Mouse (Mus musculus): Measurements from ENCODE around the gene Madcam1.

Madcam1 gene

DNA sequence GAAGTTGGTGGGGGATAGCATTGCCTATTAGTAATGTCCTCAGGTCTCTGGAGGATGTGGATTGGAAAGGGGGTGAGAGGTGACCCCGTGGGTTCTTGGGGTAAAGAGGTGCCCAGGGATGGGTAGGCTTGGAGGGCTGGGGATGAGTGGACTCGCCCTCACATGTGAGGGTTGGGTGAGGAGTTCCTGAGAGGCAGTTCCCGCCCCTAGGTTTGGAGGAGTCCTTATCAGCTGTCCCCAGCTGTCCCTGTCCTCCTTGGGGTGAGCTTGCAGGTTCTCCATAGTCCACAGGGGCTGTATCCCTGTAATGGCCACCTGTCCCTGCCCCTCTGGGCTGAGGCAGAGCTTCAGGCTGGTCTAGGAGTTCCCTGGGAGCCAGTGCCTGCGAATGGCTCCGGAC is 41.6 kb downstream of the Madcam1 start:
- Histone ChIP-seq H3K27me3 (ENCODE audit: insufficient read depth, low read length) (no peaks in the 10 kb centered on the region), H3K36me3 (ENCODE audit: insufficient read depth, low read length) (peaks cover 59% of the 10 kb centered on the region), H3K9me3 (ENCODE audit: low read length) (no peaks in the 10 kb centered on the region), H3K4me3 (replicated peaks; ENCODE audit: low read length) (peak overlapping the region; percentile 96), H3K4me1 (replicated peaks; ENCODE audit: low read depth, low read length) (peaks cover 74% of the 10 kb centered on the region)
- no peak for TF ChIP-seq NANOG (IDR thresholded peaks at IDR 0.05; ENCODE audit: borderline replicate concordance, low read length)
- no peak for TF ChIP-seq POU5F1 (IDR thresholded peaks at IDR 0.05; ENCODE audit: borderline replicate concordance, low read length)
- no peak for TF ChIP-seq CTCF (conservative IDR thresholded peaks at IDR 0.05; ENCODE audit: low read length)

- H3K9me3 ChIP-seq (ENCODE audit: low read length), result no peaks in the 10 kb centered on the region
- H3K4me1 ChIP-seq (replicated peaks; ENCODE audit: low read depth, low read length), result peaks cover 74% of the 10 kb centered on the region
- H3K27me3 ChIP-seq (ENCODE audit: insufficient read depth, low read length), result no peaks in the 10 kb centered on the region
- peak overlapping the region; percentile 96 for H3K4me3 ChIP-seq (replicated peaks; ENCODE audit: low read length)
- H3K36me3 ChIP-seq (ENCODE audit: insufficient read depth, low read length), result peaks cover 65% of the 10 kb centered on the region
- TF ChIP-seq POU5F1 (IDR thresholded peaks at IDR 0.05; ENCODE audit: borderline replicate concordance, low read length) (no peak), CTCF (conservative IDR thresholded peaks at IDR 0.05; ENCODE audit: low read length) (no peak), NANOG (IDR thresholded peaks at IDR 0.05; ENCODE audit: borderline replicate concordance, low read length) (no peak)
Measured at GRCm38 (mm10) chr10:79706406-79707094, 42.2 kb downstream of the Madcam1 start.

GRCm38 (mm10) chr10:79707162-79707561 is 42.8 kb downstream of the Madcam1 start:
- H3K36me3 ChIP-seq (ENCODE audit: insufficient read depth, low read length), result peaks cover 71% of the 10 kb centered on the region
- H3K27me3 ChIP-seq (ENCODE audit: insufficient read depth, low read length), result no peaks in the 10 kb centered on the region
- TF ChIP-seq POU5F1 (IDR thresholded peaks at IDR 0.05; ENCODE audit: borderline replicate concordance, low read length) (no peak), CTCF (conservative IDR thresholded peaks at IDR 0.05; ENCODE audit: low read length) (no peak), NANOG (IDR thresholded peaks at IDR 0.05; ENCODE audit: borderline replicate concordance, low read length) (no peak)
- H3K9me3 ChIP-seq (ENCODE audit: low read length), result no peaks in the 10 kb centered on the region
- H3K4me3 ChIP-seq (replicated peaks; ENCODE audit: low read length), result peak overlapping the region; percentile 96
- H3K4me1 ChIP-seq (replicated peaks; ENCODE audit: low read depth, low read length), result peaks cover 77% of the 10 kb centered on the region

DNA sequence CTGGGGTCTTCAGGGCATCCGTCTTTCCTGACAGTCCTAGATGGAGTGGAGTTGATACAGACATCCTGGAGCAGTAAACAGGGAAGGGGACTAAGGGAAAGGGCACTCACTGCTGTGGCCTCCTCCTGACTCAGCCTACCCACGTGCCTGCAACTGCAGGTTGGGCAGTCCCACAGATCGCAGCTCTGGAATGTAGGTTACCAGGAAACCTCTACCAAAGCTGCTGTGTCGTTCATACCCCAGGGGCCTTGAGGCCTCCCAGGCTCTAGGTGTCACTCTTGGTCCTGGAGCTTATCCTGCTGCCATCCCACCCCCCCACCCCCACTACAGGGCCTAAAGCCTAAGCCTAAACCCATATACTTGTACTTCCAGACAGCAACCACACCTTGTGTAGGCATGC is 43.4 kb downstream of the Madcam1 start:
- no peak for TF ChIP-seq CTCF (conservative IDR thresholded peaks at IDR 0.05; ENCODE audit: low read length)
- no peak for TF ChIP-seq POU5F1 (IDR thresholded peaks at IDR 0.05; ENCODE audit: borderline replicate concordance, low read length)
- TF ChIP-seq NANOG (IDR thresholded peaks at IDR 0.05; ENCODE audit: borderline replicate concordance, low read length), result no peak
- H3K4me1 ChIP-seq (replicated peaks; ENCODE audit: low read depth, low read length), result peaks cover 81% of the 10 kb centered on the region
- peaks cover 74% of the 10 kb centered on the region for H3K36me3 ChIP-seq (ENCODE audit: insufficient read depth, low read length)
- H3K27me3 ChIP-seq (ENCODE audit: insufficient read depth, low read length), result no peaks in the 10 kb centered on the region
- no peaks in the 10 kb centered on the region for H3K9me3 ChIP-seq (ENCODE audit: low read length)
- peak overlapping the region; percentile 96 for H3K4me3 ChIP-seq (replicated peaks; ENCODE audit: low read length)

- H3K27me3 ChIP-seq (ENCODE audit: insufficient read depth, low read length), result no peaks in the 10 kb centered on the region
Measured at GRCm38 (mm10) chr10:79708668-79709067, 44.3 kb downstream of the Madcam1 start.

GRCm38 (mm10) chr10:79709307-79709706 is 44.9 kb downstream of the Madcam1 start:
- no peak for TF ChIP-seq POU5F1 (IDR thresholded peaks at IDR 0.05; ENCODE audit: borderline replicate concordance, low read length)
- TF ChIP-seq CTCF (conservative IDR thresholded peaks at IDR 0.05; ENCODE audit: low read length), result no peak
- TF ChIP-seq NANOG (IDR thresholded peaks at IDR 0.05; ENCODE audit: borderline replicate concordance, low read length), result no peak
- Histone ChIP-seq H3K36me3 (ENCODE audit: insufficient read depth, low read length) (peaks cover 76% of the 10 kb centered on the region), H3K4me3 (replicated peaks; ENCODE audit: low read length) (peak overlapping the region; percentile 63), H3K4me1 (replicated peaks; ENCODE audit: low read depth, low read length) (peaks cover 83% of the 10 kb centered on the region), H3K9me3 (ENCODE audit: low read length) (no peaks in the 10 kb centered on the region), H3K27me3 (ENCODE audit: insufficient read depth, low read length) (no peaks in the 10 kb centered on the region)

More at GRCm38 (mm10) chr10:79708668-79709067, 44.3 kb downstream of the Madcam1 start:
- no peaks in the 10 kb centered on the region for H3K9me3 ChIP-seq (ENCODE audit: low read length)
- H3K4me3 ChIP-seq (replicated peaks; ENCODE audit: low read length), result peak overlapping the region; percentile 63
- H3K4me1 ChIP-seq (replicated peaks; ENCODE audit: low read depth, low read length), result peaks cover 85% of the 10 kb centered on the region
- H3K36me3 ChIP-seq (ENCODE audit: insufficient read depth, low read length), result peaks cover 76% of the 10 kb centered on the region
- no peak for TF ChIP-seq NANOG (IDR thresholded peaks at IDR 0.05; ENCODE audit: borderline replicate concordance, low read length)
- no peak for TF ChIP-seq CTCF (conservative IDR thresholded peaks at IDR 0.05; ENCODE audit: low read length)
- no peak for TF ChIP-seq POU5F1 (IDR thresholded peaks at IDR 0.05; ENCODE audit: borderline replicate concordance, low read length)

DNA sequence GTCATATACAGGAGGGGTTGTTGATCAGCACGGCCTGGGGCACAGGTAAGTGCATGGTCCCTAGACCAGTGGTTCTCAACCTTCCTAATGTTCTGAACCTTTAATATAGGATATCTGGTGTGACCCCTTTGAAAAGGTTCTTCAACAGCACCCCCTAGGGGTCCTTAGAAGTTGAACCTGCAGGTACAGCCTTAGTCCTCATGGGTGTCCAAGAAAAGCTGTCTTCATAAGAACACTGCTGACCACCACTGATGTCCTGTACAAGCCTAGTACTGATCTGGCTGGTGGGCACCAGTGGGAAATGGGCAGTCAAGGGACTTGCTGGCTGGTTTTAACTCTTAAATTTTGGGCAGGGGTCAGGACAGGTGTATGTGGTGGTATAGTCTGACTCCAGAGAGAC is 47.7 kb downstream of the Madcam1 start:
- Histone ChIP-seq H3K27me3 (ENCODE audit: insufficient read depth, low read length) (peaks cover 21% of the 10 kb centered on the region), H3K36me3 (ENCODE audit: insufficient read depth, low read length) (peaks cover 55% of the 10 kb centered on the region), H3K4me1 (replicated peaks; ENCODE audit: low read depth, low read length) (peaks cover 68% of the 10 kb centered on the region), H3K9me3 (ENCODE audit: low read length) (no peaks in the 10 kb centered on the region), H3K4me3 (replicated peaks; ENCODE audit: low read length) (no peak overlapping the region)
- TF ChIP-seq NANOG (IDR thresholded peaks at IDR 0.05; ENCODE audit: borderline replicate concordance, low read length) (no peak), CTCF (conservative IDR thresholded peaks at IDR 0.05; ENCODE audit: low read length) (peak; percentile 40), POU5F1 (IDR thresholded peaks at IDR 0.05; ENCODE audit: borderline replicate concordance, low read length) (no peak)

DNA sequence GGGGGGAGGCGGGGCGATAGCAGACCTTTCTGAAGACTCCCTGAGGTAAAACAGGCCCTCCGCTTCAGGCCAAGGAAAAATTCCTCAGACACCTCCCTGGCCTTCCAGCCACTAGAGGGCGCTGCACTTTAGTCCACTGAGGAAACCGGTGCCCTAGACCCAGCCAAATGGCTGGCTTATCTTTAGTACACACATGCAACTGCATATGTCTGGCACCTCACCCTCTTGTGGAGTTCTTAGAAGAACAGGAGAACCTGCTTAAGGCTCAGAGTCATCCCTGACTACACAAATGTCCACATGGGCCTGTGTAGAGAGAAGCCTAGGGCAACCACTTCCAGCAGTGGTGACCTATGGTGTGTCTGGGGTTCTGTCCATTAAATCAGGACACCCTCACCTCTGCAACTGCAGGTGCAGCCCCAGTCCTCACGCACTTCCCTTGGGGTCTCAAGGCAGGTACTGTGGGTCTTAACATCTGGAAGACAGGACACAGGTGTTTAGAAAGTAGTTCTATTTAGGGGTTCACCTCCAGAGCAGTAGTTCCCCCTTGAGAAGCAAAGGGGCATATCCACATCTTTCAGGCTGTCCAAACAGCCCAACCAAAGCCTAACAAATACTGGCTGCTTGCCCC is 48.3 kb downstream of the Madcam1 start:
- Histone ChIP-seq H3K36me3 (ENCODE audit: insufficient read depth, low read length) (peaks cover 49% of the 10 kb centered on the region), H3K4me1 (replicated peaks; ENCODE audit: low read depth, low read length) (peaks cover 68% of the 10 kb centered on the region), H3K27me3 (ENCODE audit: insufficient read depth, low read length) (peaks cover 27% of the 10 kb centered on the region), H3K4me3 (replicated peaks; ENCODE audit: low read length) (no peak overlapping the region), H3K9me3 (ENCODE audit: low read length) (no peaks in the 10 kb centered on the region)
- TF ChIP-seq POU5F1 (IDR thresholded peaks at IDR 0.05; ENCODE audit: borderline replicate concordance, low read length) (no peak), NANOG (IDR thresholded peaks at IDR 0.05; ENCODE audit: borderline replicate concordance, low read length) (no peak), CTCF (conservative IDR thresholded peaks at IDR 0.05; ENCODE audit: low read length) (peak; percentile 88)
